Mouse (Mus musculus) adrenal gland, adult 2 months (tissue): Measurements from ENCODE around the gene Snx3. TPM values are rescaled to one million over a fixed set of nuclear protein-coding genes. Genes with fewer than 3 reads are reported as not detected.

Experiments
- DNase-seq: peaks from one replicate; pipeline ENCODE4 v3.0.0; 2021
- polyA plus RNA-seq: library from polyadenylated mRNA; depleted of rRNA; stranded (reverse); fragments of >200 nt; gene quantifications from 2 replicates; pipeline ENCODE4 v1.2.3, GENCODE M21; 2012
- total RNA-seq, 2 experiments: library from RNA; stranded (reverse); gene quantifications; 2 replicates each; pipeline ENCODE4 v1.2.3; 2021

Gene Snx3
- total and polyA plus RNA-seq, 3 experiments, result 180 to 299 (median 243) TPM

GRCm38 (mm10) chr10:42504096-42504710 is 2.4 kb downstream of the Snx3 start:
- DNase-seq, result no peak

DNA sequence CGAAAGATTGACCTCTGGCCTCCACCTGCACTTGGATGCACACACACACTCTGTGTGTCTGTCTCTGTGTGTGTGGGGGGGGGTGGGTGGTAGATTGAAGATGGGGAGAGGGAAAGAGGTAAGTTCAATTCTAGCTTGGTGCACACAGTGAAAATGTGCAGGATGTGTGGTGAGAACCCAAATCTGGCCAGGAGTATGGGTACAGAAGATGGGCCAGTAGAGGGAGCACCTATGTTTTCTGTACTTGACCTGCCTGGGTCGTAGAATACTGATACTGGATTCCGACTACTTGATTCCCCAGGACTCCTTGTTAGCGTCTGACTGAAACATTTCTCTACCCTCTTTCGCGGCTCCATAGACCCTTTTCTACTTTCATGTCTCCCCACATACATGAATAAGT is 8.3 kb downstream of the Snx3 start:
- no peak for DNase-seq

DNA sequence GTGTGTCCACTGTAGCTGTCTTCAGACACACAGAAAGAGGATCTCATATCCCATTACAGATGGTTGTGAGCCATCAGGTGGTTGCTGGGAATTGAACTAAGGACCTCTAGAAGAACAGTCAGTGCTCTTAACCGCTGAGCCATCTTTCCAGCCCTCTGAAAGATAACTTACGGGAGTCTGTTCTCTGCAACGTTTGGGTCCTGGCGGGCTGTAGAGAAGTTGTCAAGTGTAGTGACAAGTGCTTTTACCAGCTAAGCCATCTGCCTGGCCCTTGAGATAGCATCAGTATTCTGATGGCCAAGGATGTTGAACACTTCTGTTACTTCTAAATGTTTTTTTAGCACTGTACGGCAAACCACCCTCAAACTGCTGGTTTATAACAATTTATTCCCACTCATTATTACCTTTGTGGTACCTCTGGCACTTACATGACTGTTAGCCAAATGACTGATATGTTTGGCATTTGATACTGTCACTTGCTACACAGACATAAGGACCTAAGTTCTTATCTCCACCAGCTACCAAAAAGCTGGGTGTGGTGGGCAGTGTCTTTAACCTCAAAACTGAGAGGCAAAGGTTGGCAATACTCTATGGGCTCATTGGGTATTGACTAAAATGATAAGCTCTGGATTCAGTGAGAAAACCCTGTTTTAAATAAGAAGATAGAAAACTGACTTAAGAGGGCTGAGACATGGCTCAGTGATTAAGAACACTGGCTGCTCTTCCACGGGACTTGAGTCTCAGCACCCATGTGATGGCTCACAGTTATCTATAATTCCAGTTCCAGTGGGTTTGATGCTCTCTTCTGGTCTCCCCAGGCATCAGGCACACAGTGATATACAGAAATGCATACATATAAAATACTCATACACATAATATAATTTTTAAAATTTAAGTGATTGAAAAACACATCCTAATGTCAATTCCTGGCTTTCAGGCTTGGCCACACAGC is 9.6 kb downstream of the Snx3 start:
- DNase-seq, result no peak

GRCm38 (mm10) chr10:42514125-42514524 is 12.3 kb downstream of the Snx3 start:
- no peak for DNase-seq

- DNase-seq, result no peak
These were observed 16.5 kb downstream of the Snx3 start for GRCm38 (mm10) chr10:42518363-42518762.

GRCm38 (mm10) chr10:42521315-42521981 is 19.6 kb downstream of the Snx3 start:
- DNase-seq, result peak; percentile 21

GRCm38 (mm10) chr10:42522912-42523311 is 21.1 kb downstream of the Snx3 start:
- no peak for DNase-seq

DNA sequence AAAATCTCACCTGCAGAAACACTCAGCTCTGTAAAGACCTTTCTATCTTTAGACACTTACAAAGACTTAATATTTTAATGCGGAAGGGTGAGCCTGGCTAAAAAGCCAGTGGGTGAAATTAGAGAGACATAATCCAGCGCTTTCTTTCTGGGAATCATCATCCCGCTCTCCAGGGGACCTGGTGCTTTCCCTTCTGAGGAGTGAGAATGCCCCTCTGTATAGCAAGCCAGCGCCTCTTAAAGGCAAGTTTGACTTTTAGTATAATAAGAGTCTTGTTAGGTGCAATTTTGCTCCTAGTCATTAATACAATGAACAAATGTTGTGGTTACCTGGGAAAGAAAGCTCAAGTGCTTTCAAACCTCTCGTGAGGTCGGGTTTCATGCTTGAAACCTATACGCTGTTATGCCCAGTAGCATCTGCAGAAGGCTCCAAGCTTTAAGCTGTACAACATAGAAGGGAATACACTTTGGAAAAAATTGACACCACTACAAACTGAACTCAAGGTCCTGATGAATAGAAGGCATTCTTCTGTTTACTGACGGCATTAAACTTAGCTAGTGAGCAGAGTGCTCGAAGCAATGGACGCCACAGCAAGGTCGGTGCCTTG is 21.8 kb downstream of the Snx3 start:
- no peak for DNase-seq

DNA sequence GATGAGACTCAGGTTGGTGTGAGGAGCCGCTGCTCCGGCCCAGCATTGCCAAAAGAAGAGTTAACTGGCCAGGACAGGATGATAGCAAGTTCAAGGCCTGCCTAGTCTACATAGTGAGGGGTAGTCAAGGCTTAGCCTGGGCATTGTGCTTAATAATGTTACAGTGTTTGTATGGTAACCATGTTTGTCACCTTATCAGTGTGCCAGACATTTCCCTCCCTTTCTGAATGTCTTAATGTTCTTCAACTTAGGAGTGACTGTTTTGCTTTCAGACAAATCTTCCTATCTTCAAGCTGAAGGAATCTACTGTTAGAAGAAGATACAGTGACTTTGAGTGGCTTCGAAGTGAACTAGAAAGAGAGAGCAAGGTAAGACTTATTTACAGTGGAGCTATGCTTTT is 23.9 kb downstream of the Snx3 start:
- no peak for DNase-seq

- DNase-seq, result no peak
These were observed 32.1 kb downstream of the Snx3 start for GRCm38 (mm10) chr10:42533836-42534453.

DNA sequence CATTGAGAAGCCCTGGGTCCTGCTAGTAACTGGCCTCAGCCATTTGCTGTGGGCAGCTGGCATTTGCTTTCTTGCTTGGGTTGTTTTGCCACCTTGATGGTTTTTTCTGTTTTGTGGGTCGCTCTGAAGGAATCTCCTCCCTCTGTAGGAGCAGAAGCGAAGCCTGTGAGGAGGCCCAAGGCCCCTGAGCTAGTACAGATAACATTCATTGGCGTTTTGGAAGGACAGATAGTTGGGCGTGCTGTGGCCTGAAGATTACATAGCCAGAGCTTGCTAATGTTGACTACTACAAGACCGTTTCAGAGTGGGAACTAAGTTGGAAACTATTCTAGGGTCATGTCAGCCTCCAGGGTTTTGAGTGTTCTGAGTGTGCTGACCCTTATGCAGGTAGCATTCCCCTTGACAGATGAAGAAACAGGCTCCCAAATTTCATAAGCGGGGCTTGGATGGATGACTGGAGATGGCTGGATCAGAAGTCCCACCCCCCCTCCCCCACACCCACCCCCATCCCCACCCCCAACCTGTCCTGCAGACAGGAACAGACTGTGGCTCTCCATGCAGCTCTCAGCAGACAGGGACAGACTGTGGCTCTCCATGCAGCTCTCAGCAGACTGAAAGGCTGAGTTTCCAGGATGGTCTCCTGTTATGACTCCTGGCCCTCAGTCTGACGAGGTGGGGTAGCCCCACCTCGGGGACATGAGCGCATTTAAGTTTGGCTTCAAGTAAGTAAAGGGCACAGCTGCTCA is 35.9 kb downstream of the Snx3 start:
- DNase-seq, result no peak

DNA sequence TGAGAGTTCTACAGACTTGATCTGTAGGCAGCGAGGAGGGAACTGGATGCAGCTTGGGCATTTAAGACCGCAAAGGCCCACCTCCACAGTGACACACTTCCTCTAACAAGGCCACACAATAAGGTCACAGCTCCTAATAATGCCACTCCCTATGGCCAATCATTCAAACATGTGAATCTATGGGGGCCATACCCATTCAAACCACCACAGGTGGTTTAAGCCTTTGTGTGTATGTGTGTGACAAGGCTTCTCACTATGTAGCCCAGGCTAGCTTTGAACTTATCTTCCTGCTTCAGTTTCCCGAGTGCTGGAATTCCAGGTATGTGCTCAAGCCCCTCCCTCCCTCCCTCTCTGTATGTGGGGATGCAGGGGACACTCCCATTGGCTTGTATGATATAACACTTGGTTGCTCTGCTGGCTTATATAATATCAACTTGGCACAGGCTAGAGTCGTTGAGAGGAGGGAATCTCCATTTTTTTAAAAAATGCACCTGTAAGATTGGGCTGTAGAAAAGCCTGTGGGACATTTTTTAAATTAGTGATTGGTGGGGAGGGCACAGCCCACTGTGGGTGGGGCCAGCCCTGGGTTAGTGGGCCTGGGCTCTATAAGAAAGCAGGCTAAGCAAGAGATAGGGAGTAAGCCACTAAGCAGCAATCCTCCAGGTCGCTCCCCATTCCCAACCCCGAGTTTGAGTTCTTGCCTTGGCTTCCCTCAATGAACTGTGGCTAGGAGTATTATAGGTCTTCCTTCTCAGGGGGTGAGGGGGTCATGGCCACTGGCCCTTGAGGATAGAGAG is 44.1 kb downstream of the Snx3 start:
- no peak for DNase-seq

DNA sequence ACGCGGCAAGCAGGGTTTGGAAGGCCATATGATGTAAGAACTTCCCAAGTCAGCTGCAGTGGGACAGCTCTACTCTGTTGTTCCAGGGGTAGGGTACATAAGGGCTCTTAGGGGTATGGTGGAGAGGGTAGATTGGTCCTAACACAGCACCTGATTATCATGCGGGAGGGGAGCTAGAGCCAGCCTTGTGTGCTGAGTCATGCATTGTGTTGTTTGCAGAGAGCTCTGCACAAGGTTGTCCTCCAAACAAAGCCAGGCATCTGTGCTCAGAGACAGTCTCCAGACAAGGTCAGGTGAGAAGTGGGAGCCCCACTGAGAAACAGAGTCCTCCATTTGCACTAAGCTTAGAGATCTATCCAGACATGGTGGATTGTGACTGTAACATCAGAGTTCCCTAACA is 44.7 kb downstream of the Snx3 start:
- peak; percentile 14 for DNase-seq

- no peak for DNase-seq
These were observed 57.9 kb downstream of the Snx3 start for GRCm38 (mm10) chr10:42559581-42560200.

GRCm38 (mm10) chr10:42562272-42562671 is 60.4 kb downstream of the Snx3 start:
- peak; percentile 54 for DNase-seq

DNA sequence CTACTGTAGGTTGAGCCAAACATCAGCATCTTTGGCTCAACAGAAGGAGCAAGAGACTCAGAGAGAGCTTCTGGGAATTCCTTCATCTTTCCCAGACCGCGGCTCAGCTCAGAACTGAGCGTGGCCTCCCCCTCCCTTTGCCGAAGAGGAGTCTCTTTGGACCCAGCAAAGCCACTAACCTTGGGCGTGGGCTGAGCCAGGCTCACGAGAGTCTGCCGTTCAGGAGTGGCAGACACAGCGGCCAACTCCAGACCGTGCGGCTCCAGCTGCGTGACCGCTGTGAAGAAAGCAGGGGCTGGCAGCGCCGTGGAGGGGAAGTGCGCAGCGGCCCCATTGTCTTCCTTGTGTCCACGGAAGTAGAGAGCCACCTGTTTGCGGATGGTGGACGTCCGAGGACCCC is 70.7 kb downstream of the Snx3 start:
- no peak for DNase-seq

DNA sequence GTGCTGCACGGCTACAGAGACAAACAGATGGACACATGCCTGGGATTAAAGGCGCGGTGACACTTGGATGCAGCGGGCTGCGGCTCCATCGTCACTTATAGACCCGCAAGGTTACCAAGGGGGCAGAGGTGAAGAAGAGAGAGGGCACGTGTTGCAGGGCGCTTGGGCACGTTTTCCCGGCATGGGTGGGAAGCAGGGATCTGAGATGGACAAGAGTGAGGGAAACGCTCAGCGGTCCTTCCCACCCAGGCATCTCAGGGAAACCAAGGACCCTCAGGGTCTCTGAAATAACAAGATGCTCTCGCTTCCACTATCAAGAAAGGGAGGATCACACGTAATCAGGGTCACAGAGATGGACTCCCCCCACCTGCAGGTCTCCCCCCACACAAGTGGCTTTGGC is 71.1 kb downstream of the Snx3 start:
- no peak for DNase-seq

DNA sequence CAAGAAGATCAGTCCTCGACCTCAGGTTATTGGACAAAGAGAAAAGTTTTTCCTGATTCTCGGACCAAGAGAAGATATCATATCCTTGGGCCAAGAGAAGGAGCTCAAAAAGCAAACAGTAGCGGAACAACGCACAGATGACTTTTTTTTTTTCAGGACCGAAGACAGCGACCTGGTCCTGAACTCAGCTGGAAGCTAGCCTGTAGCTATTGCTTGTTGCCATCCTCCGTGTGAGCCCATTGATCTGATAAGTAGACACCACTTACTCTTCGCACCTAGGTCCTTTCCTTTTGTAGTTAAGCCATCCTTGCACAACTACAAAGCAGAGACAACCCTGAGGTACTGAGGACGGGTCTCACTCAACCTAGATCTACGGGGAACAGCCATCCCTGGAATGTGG is 72.8 kb downstream of the Snx3 start:
- no peak for DNase-seq

GRCm38 (mm10) chr10:42577525-42578280 is 75.9 kb downstream of the Snx3 start:
- no peak for DNase-seq
